Mouse (Mus musculus): ENCODE results near the gene Dysf. TPM values are rescaled to one million over a fixed set of nuclear protein-coding genes. Genes with fewer than 3 reads are reported as not detected.

Gene Dysf
- polyA plus RNA-seq (2012) = not detected in 2 replicates

GRCm38 (mm10) chr6:84008363-84009171 lies at the start of gene Dysf:
Gene Dysf (plus strand): TSS chr6:84008590.

Other genes starting within 250 kb of the Dysf start
- gene Ankrd53, start 245.9 kb upstream of the Dysf start, polyA plus RNA-seq (2012) = not detected in 2 replicates
- gene Tex261, start 232.8 kb upstream of the Dysf start, polyA plus RNA-seq (2012) = 43.6 and 45.3 TPM in 2 replicates
- gene Nagk, start 213.6 kb upstream of the Dysf start, polyA plus RNA-seq (2012) = 7.6 and 8.4 TPM in 2 replicates
- 14.8 and 21.6 TPM in 2 replicates for gene Paip2b, start 176.8 kb upstream of the Dysf start, polyA plus RNA-seq (2012)
- gene Zfp638, start 141.5 kb upstream of the Dysf start, polyA plus RNA-seq (2012) = 11.2 and 11.8 TPM in 2 replicates

Data from megakaryocyte-erythroid progenitor cell, adult 5 weeks (primary cell).